Mouse (Mus musculus): ENCODE measurements around the gene Vps50. TPM values are rescaled to one million over a fixed set of nuclear protein-coding genes. Genes with fewer than 3 reads are reported as not detected.
"Not testable (repeated sequence)": the region's sequence is repeated elsewhere in the genome, so short reads cannot be mapped to it uniquely, and the experiment has no call there.

Vps50 gene
- polyA plus RNA-seq, 1 experiment from 2014 or later: 8.6 TPM

- no peaks in the 10 kb centered on the region for H3K36me3 ChIP-seq (ENCODE audit: control insufficient read depth, insufficient read depth)
- no peak overlapping the region for H3K4me2 ChIP-seq (ENCODE audit: low read depth, low read length)
- H3K27ac ChIP-seq (ENCODE audit: low read length): no peak overlapping the region
- no peaks in the 10 kb centered on the region for H3K4me1 ChIP-seq (ENCODE audit: control insufficient read depth, low read depth, low read length)
- ATAC-seq (ENCODE audit: low read depth): no peak
- 34% methylated on average over 3 of the region's 3 CpGs for WGBS (ENCODE audit: insufficient replicate concordance)
- H3K9ac ChIP-seq (ENCODE audit: low read depth, low read length): no peak overlapping the region
- no peaks in the 10 kb centered on the region for H3K27me3 ChIP-seq (ENCODE audit: control insufficient read depth, insufficient read depth, low read depth, low read length)
- no peaks in the 10 kb centered on the region for H3K9me3 ChIP-seq (replicated peaks; ENCODE audit: control insufficient read depth, low read length)
- H3K4me3 ChIP-seq (ENCODE audit: low read depth, low read length): no peak overlapping the region
These were observed 16.5 kb upstream of the Vps50 start for GRCm38 (mm10) chr6:3481705-3482104.

DNA sequence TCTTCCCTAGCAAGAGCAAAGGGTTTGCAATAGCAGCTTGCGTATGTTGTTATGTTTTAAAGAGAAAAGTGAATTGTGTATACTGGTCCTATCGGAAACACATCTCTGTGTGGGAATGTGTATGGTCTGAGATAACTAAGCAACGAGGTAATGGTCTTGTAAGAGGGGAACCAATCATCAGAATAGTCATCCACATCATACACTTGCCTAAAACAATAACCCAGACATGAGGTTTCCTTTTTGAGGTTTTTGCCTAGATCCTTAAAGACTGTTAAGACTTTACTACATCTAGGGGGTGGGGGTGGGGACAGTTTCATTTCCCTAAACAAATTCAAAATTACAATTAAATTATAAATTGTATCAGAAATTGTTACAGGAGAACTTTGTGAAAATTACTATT lies 13.0 kb upstream of the Vps50 start:
- Histone ChIP-seq H3K9ac (ENCODE audit: low read depth, low read length) (no peak overlapping the region), H3K36me3 (ENCODE audit: control insufficient read depth, insufficient read depth) (no peaks in the 10 kb centered on the region), H3K4me3 (ENCODE audit: low read depth, low read length) (no peak overlapping the region), H3K27me3 (ENCODE audit: control insufficient read depth, insufficient read depth, low read depth, low read length) (no peaks in the 10 kb centered on the region), H3K4me1 (ENCODE audit: control insufficient read depth, low read depth, low read length) (no peaks in the 10 kb centered on the region), H3K4me2 (ENCODE audit: low read depth, low read length) (no peak overlapping the region), H3K9me3 (replicated peaks; ENCODE audit: control insufficient read depth, low read length) (no peaks in the 10 kb centered on the region), H3K27ac (ENCODE audit: low read length) (no peak overlapping the region)
- WGBS (ENCODE audit: insufficient replicate concordance): 39% methylated on average over 3 of the region's 3 CpGs
- no peak for ATAC-seq (ENCODE audit: low read depth)

DNA sequence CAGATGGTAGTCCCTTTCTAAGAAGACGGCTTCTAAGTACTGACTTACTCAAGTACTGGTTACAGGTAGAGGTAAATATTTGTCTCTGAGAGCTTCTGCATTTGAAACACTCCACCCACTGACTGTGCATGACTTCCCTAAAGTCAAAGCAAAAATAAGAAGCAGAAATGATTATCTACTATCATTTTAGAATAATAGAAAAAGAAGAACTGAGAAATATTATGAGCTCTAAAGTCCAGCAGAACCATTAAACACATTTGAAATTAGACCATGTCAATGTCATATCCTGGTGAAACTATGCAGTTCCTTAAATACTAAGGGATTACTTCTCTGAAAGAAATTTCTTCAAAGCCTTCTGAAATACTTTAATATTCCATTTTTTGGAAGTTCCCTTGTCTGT lies 10.8 kb upstream of the Vps50 start:
- no peaks in the 10 kb centered on the region for H3K4me1 ChIP-seq (ENCODE audit: control insufficient read depth, low read depth, low read length)
- no peaks in the 10 kb centered on the region for H3K36me3 ChIP-seq (ENCODE audit: control insufficient read depth, insufficient read depth)
- 60% methylated on average over 1 of the region's 1 CpGs for WGBS (ENCODE audit: insufficient replicate concordance)
- H3K27ac ChIP-seq (ENCODE audit: low read length): no peak overlapping the region
- H3K4me3 ChIP-seq (ENCODE audit: low read depth, low read length): no peak overlapping the region
- no peaks in the 10 kb centered on the region for H3K27me3 ChIP-seq (ENCODE audit: control insufficient read depth, insufficient read depth, low read depth, low read length)
- no peaks in the 10 kb centered on the region for H3K9me3 ChIP-seq (replicated peaks; ENCODE audit: control insufficient read depth, low read length)
- no peak for ATAC-seq (ENCODE audit: low read depth)
- H3K4me2 ChIP-seq (ENCODE audit: low read depth, low read length): no peak overlapping the region
- H3K9ac ChIP-seq (ENCODE audit: low read depth, low read length): no peak overlapping the region

DNA sequence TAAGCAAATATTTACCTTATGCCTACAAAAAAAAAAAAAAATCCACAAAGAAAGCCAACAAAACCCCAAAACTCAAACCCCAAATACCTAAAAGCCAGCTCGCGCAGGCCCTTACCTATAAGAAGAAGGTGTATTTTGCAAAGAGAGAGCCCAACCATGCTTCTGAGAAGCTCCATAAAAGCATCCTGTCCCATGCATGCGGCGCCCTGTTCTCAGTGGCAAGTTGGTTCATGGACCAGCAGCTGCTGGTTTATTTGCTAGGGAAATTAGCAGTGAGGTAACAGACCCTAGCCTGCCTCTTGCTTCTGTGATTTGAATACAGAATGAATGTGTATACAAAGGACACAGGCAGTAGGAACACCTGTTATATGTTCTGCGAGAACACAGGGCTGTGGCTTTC lies 3.9 kb upstream of the Vps50 start:
- H3K4me2 ChIP-seq (ENCODE audit: low read depth, low read length): no peak overlapping the region
- no peaks in the 10 kb centered on the region for H3K36me3 ChIP-seq (ENCODE audit: control insufficient read depth, insufficient read depth)
- H3K4me3 ChIP-seq (ENCODE audit: low read depth, low read length): no peak overlapping the region
- ATAC-seq (ENCODE audit: low read depth): no peak
- 56% methylated on average over 5 of the region's 5 CpGs for WGBS (ENCODE audit: insufficient replicate concordance)
- no peak overlapping the region for H3K27ac ChIP-seq (ENCODE audit: low read length)
- H3K9ac ChIP-seq (ENCODE audit: low read depth, low read length): no peak overlapping the region
- H3K27me3 ChIP-seq (ENCODE audit: control insufficient read depth, insufficient read depth, low read depth, low read length): no peaks in the 10 kb centered on the region
- H3K4me1 ChIP-seq (ENCODE audit: control insufficient read depth, low read depth, low read length): no peaks in the 10 kb centered on the region
- H3K9me3 ChIP-seq (replicated peaks; ENCODE audit: control insufficient read depth, low read length): no peaks in the 10 kb centered on the region

DNA sequence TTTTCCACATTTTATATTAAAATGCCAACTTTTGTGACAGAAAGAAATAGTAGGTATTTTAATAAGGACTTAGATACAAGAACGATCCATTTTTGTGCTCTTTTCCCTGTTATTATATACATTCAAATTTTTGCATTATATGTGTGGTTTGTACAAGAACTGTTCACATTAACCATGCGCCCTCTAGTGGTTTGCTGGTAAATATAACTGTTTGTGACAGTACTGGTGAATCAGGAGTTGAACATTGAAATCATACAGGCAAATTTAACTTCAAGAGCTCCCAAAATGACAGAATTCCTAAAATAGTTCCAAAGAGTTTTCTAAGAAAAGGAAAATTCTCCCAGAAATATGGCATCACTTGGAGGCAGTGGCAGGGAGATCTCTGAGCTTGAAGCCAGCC lies 2.0 kb upstream of the Vps50 start:
- Histone ChIP-seq H3K4me1 (ENCODE audit: control insufficient read depth, low read depth, low read length) (no peaks in the 10 kb centered on the region), H3K27ac (ENCODE audit: low read length) (no peak overlapping the region), H3K9me3 (replicated peaks; ENCODE audit: control insufficient read depth, low read length) (no peaks in the 10 kb centered on the region), H3K36me3 (ENCODE audit: control insufficient read depth, insufficient read depth) (no peaks in the 10 kb centered on the region), H3K27me3 (ENCODE audit: control insufficient read depth, insufficient read depth, low read depth, low read length) (no peaks in the 10 kb centered on the region), H3K4me3 (ENCODE audit: low read depth, low read length) (no peak overlapping the region), H3K9ac (ENCODE audit: low read depth, low read length) (no peak overlapping the region), H3K4me2 (ENCODE audit: low read depth, low read length) (no peak overlapping the region)
- ATAC-seq (ENCODE audit: low read depth): no peak
- WGBS (ENCODE audit: insufficient replicate concordance): 1% methylated on average over 2 of the region's 2 CpGs

DNA sequence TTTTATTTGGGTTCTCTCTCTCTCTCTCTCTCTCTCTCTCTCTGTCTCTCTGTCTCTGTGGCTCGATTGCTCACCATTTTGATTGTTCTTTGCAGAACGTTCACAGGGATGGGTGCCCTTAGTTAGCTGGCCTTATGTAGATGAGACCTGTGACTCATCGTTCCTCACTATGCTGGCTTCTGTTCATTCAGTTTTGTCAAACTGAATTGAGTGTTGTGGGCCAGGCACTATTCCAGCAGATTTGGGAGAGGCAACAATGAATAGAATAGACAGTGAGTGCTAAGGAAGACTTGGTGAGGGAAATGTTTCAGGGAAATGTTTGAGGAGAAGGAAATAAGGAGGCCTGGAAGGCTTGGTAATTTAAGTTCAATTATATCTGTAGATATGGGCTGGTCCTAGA lies 2.1 kb downstream of the Vps50 start:
- Histone ChIP-seq H3K9ac (ENCODE audit: low read depth, low read length) (no peak overlapping the region), H3K27ac (ENCODE audit: low read length) (no peak overlapping the region), H3K9me3 (replicated peaks; ENCODE audit: control insufficient read depth, low read length) (no peaks in the 10 kb centered on the region), H3K4me2 (ENCODE audit: low read depth, low read length) (no peak overlapping the region), H3K4me3 (ENCODE audit: low read depth, low read length) (no peak overlapping the region), H3K36me3 (ENCODE audit: control insufficient read depth, insufficient read depth) (no peaks in the 10 kb centered on the region), H3K27me3 (ENCODE audit: control insufficient read depth, insufficient read depth, low read depth, low read length) (no peaks in the 10 kb centered on the region), H3K4me1 (ENCODE audit: control insufficient read depth, low read depth, low read length) (no peaks in the 10 kb centered on the region)
- ATAC-seq (ENCODE audit: low read depth): no peak
- WGBS (ENCODE audit: insufficient replicate concordance): 63% methylated on average over 3 of the region's 3 CpGs

DNA sequence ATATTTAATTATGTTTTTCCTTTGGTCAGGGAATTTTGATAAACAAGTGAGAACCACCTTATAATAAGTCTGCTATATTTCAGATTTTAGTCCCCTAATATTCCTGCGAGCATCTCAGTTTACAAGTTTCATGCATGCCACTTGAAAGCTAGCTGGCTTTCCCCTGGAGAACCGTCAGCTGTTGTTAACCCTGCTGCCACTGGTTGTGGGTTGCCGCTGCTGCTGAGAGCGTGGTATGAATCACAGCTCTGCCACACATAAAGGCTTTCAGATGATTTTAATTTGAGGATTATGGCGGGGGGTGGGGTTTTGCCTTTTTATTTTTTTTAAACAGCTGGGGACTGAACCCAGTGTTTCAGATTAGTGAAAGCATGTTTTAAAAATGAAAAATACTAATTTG lies 7.1 kb downstream of the Vps50 start:
- no peak overlapping the region for H3K4me3 ChIP-seq (ENCODE audit: low read depth, low read length)
- 80% methylated on average over 5 of the region's 5 CpGs for WGBS (ENCODE audit: insufficient replicate concordance)
- H3K36me3 ChIP-seq (ENCODE audit: control insufficient read depth, insufficient read depth): no peaks in the 10 kb centered on the region
- no peak overlapping the region for H3K27ac ChIP-seq (ENCODE audit: low read length)
- H3K4me1 ChIP-seq (ENCODE audit: control insufficient read depth, low read depth, low read length): no peaks in the 10 kb centered on the region
- no peak overlapping the region for H3K9ac ChIP-seq (ENCODE audit: low read depth, low read length)
- no peaks in the 10 kb centered on the region for H3K9me3 ChIP-seq (replicated peaks; ENCODE audit: control insufficient read depth, low read length)
- ATAC-seq (ENCODE audit: low read depth): no peak
- H3K4me2 ChIP-seq (ENCODE audit: low read depth, low read length): no peak overlapping the region
- no peaks in the 10 kb centered on the region for H3K27me3 ChIP-seq (ENCODE audit: control insufficient read depth, insufficient read depth, low read depth, low read length)

- no peak overlapping the region for H3K4me2 ChIP-seq (ENCODE audit: low read depth, low read length)
- ATAC-seq (ENCODE audit: low read depth): no peak
- H3K9me3 ChIP-seq (replicated peaks; ENCODE audit: control insufficient read depth, low read length): no peaks in the 10 kb centered on the region
- H3K4me3 ChIP-seq (ENCODE audit: low read depth, low read length): no peak overlapping the region
- 41% methylated on average over 4 of the region's 4 CpGs for WGBS (ENCODE audit: insufficient replicate concordance)
- H3K9ac ChIP-seq (ENCODE audit: low read depth, low read length): no peak overlapping the region
- H3K36me3 ChIP-seq (ENCODE audit: control insufficient read depth, insufficient read depth): no peaks in the 10 kb centered on the region
- no peak overlapping the region for H3K27ac ChIP-seq (ENCODE audit: low read length)
- no peaks in the 10 kb centered on the region for H3K27me3 ChIP-seq (ENCODE audit: control insufficient read depth, insufficient read depth, low read depth, low read length)
- no peaks in the 10 kb centered on the region for H3K4me1 ChIP-seq (ENCODE audit: control insufficient read depth, low read depth, low read length)
These were observed 8.9 kb downstream of the Vps50 start for GRCm38 (mm10) chr6:3507078-3507477.

GRCm38 (mm10) chr6:3508151-3508550 lies 10.0 kb downstream of the Vps50 start:
- not testable (repeated sequence) for H3K27ac ChIP-seq (ENCODE audit: low read length); H3K4me2 ChIP-seq (ENCODE audit: low read depth, low read length); H3K4me1 ChIP-seq (ENCODE audit: control insufficient read depth, low read depth, low read length); H3K27me3 ChIP-seq (ENCODE audit: control insufficient read depth, insufficient read depth, low read depth, low read length); ATAC-seq (ENCODE audit: low read depth); H3K9me3 ChIP-seq (replicated peaks; ENCODE audit: control insufficient read depth, low read length); H3K36me3 ChIP-seq (ENCODE audit: control insufficient read depth, insufficient read depth); H3K9ac ChIP-seq (ENCODE audit: low read depth, low read length); H3K4me3 ChIP-seq (ENCODE audit: low read depth, low read length)
- 68% methylated on average over 2 of the region's 2 CpGs for WGBS (ENCODE audit: insufficient replicate concordance)

- Histone ChIP-seq H3K4me3 (ENCODE audit: low read depth, low read length) (no peak overlapping the region), H3K4me1 (ENCODE audit: control insufficient read depth, low read depth, low read length) (no peaks in the 10 kb centered on the region), H3K27ac (ENCODE audit: low read length) (no peak overlapping the region), H3K9me3 (replicated peaks; ENCODE audit: control insufficient read depth, low read length) (no peaks in the 10 kb centered on the region), H3K36me3 (ENCODE audit: control insufficient read depth, insufficient read depth) (no peaks in the 10 kb centered on the region), H3K27me3 (ENCODE audit: control insufficient read depth, insufficient read depth, low read depth, low read length) (no peaks in the 10 kb centered on the region), H3K4me2 (ENCODE audit: low read depth, low read length) (no peak overlapping the region), H3K9ac (ENCODE audit: low read depth, low read length) (no peak overlapping the region)
- WGBS (ENCODE audit: insufficient replicate concordance): 23% methylated on average over 2 of the region's 2 CpGs
- 0 out of 2 replicates have a peak, but pooled peaks have one; percentile 19 for ATAC-seq (ENCODE audit: low read depth)
These were observed 11.6 kb downstream of the Vps50 start for GRCm38 (mm10) chr6:3509782-3510181.

Data from liver, embryonic 16.5 days (tissue).